Mouse (Mus musculus) bone marrow macrophage, adult 2 months (primary cell): ENCODE measurements at regions not wholly inside any gene's neighbourhood (a gene's known extent, or its start where the extent isn't known, plus 50 kb on each side); places are given as distances from the start of the nearest gene placed in this dataset.
"Not testable (repeated sequence)": the region's sequence is repeated elsewhere in the genome, so short reads cannot be mapped to it uniquely, and the experiment has no call there.

Experiments used
- CTCF ChIP-seq: IDR thresholded peaks from 2 replicates; pipeline ENCODE4 v1.5.1; 2012; ENCODE audit warnings: low read depth, mild to moderate bottlenecking, low read length, moderate library complexity
- POLR2A ChIP-seq: IDR thresholded peaks from 2 replicates; pipeline ENCODE4 v1.6.1; 2012; ENCODE audit warnings: mild to moderate bottlenecking, low read depth, low read length, borderline replicate concordance

DNA sequence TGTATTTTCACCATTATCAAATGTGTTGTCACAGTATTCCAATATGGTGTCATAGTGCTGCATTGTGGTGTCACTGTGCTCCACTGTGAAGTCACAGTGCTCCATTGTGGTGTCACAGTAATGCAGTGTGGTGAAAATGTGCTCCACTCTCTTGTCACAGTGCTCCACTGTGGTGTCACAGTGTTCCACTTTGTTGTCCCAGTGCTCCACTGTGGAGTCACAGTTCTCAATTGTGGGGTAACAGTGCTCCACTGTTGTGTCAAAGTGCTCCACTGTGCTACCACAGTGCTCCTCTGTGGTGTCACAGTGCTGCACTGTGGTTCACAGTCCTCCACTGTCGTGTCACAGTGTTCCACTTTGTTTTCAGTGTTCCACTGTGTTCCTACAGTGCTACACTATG is 69.7 kb upstream of the Trpm1 start:
- TF ChIP-seq POLR2A, CTCF: not testable (repeated sequence)
